Mouse (Mus musculus): ENCODE measurements at regions not wholly inside any gene's neighbourhood (a gene's known extent, or its start where the extent isn't known, plus 50 kb on each side); places are given as distances from the start of the nearest gene placed in this dataset.

DNA sequence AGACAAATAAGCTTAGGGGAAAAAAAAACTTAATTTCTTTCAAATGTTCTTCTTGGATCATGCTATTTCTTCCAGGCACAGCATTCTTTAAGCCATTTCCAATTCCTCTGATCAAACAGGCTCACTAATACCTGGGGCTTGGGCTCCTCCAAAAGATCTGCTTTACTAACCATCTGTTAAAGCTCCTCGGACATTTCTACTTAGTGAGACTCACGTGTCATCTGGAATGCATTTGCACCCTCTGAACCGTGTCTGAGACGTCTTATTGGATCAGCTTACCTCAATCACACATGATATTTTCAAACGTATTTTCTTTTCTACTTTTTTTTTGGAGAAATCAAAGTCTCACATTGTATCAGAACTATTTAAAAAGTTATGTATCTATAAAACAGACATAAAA is 132.4 kb downstream of the Npr3 start:
- 87% methylated on average over 5 of the region's 5 CpGs for WGBS

DNA sequence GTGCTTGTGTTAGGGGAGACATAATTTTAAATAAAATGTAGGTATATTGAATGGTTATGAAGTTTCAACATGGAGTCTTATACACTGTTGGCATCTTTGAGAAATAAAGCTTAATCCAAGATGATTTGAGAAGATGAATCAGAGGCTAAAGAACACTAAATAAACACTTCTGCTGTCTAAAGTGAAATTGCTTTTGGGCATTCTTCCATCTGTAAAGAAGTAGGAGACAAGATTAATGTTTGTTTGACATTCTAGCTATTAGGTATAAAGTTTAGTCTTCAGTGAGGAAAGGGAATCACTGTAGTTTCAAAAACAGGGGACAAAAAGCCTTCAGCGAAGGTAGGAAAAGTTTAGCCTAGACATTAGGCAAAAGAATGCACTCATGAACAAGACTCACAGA is 136.5 kb downstream of the Npr3 start:
- no peaks in the 10 kb centered on the region for H3K4me1 ChIP-seq (ENCODE audit: control insufficient read depth, insufficient read depth, insufficient read length)
- DNase-seq (ENCODE audit: low read depth in 1 of 2, low spot score in 2 of 2), result no peak
- H3K27ac ChIP-seq (ENCODE audit: insufficient read depth, low read length), result no peak overlapping the region
- TF ChIP-seq CTCF (IDR thresholded peaks at IDR 0.05; ENCODE audit: extremely low read depth, insufficient read depth, insufficient read length, insufficient replicate concordance), result no peak
- no peak for TF ChIP-seq POLR2A (IDR thresholded peaks at IDR 0.05; ENCODE audit: low read depth, low read length)
- no peaks in the 10 kb centered on the region for H3K36me3 ChIP-seq (ENCODE audit: control insufficient read depth, insufficient read depth, low read length)
- no peaks in the 10 kb centered on the region for H3K27me3 ChIP-seq (ENCODE audit: control insufficient read depth, insufficient read depth, low read length)
- WGBS, result 88% methylated on average over 1 of the region's 1 CpGs
- H3K4me3 ChIP-seq (ENCODE audit: extremely low read depth, insufficient read depth, insufficient read length), result no peak overlapping the region

More for the DNA sequence above, 132.4 kb downstream of the Npr3 start:
- DNase-seq (ENCODE audit: low read depth in 1 of 2, low spot score in 2 of 2), result no peak
- Histone ChIP-seq H3K36me3 (ENCODE audit: control insufficient read depth, insufficient read depth, low read length) (no peaks in the 10 kb centered on the region), H3K27me3 (ENCODE audit: control insufficient read depth, insufficient read depth, low read length) (no peaks in the 10 kb centered on the region), H3K27ac (ENCODE audit: insufficient read depth, low read length) (no peak overlapping the region), H3K4me1 (ENCODE audit: control insufficient read depth, insufficient read depth, insufficient read length) (no peaks in the 10 kb centered on the region), H3K4me3 (ENCODE audit: extremely low read depth, insufficient read depth, insufficient read length) (no peak overlapping the region)
- no peak for TF ChIP-seq CTCF (IDR thresholded peaks at IDR 0.05; ENCODE audit: extremely low read depth, insufficient read depth, insufficient read length, insufficient replicate concordance)

DNA sequence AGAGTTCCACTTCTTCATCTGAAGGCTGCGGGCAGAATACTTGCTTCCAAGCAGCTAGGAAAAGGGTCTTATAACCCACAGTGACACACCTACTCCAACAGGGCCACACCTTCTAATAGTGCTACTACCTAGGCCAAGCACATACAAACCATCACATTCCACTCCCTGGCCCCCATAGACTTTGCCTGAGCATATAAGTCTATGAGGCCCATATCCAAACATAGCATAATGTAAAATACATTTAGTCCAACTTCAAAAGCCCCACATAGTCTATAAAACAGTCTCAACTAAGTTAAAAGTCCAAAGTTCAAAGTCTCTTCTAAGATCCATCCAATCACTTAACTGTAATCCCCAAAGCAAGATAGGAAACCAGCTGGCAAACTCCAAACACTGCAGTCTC is 149.1 kb downstream of the Npr3 start:
- H3K36me3 ChIP-seq (ENCODE audit: control insufficient read depth, insufficient read depth, low read length), result no peaks in the 10 kb centered on the region
- 90% methylated on average over 1 of the region's 1 CpGs for WGBS
- no peak for DNase-seq (ENCODE audit: low read depth in 1 of 2, low spot score in 2 of 2)
- no peak for TF ChIP-seq POLR2A (IDR thresholded peaks at IDR 0.05; ENCODE audit: low read depth, low read length)
- no peak for TF ChIP-seq CTCF (IDR thresholded peaks at IDR 0.05; ENCODE audit: extremely low read depth, insufficient read depth, insufficient read length, insufficient replicate concordance)
- H3K4me1 ChIP-seq (ENCODE audit: control insufficient read depth, insufficient read depth, insufficient read length), result no peaks in the 10 kb centered on the region
- no peak overlapping the region for H3K27ac ChIP-seq (ENCODE audit: insufficient read depth, low read length)
- H3K4me3 ChIP-seq (ENCODE audit: extremely low read depth, insufficient read depth, insufficient read length), result no peak overlapping the region
- no peaks in the 10 kb centered on the region for H3K27me3 ChIP-seq (ENCODE audit: control insufficient read depth, insufficient read depth, low read length)

DNA sequence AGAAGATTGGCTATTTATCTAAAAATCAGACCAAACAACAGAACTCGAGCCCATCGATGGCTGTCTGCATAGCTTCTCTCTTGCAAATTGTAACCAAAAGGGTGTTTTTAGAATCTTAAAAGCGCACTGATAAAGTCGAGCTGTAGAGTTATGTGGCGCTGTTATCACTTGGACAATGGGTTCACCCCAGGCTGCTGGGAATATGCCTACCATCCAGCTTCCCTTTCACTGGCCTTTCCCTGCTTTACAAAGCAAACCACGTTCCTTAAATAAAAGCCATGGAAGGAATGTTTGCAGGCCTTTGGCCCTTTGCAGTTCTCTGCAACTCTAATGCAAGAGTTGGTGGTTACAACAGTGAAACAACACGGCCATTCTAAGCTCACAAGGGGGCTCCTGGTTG is 150.3 kb downstream of the Npr3 start:
- no peak for TF ChIP-seq CTCF (IDR thresholded peaks at IDR 0.05; ENCODE audit: extremely low read depth, insufficient read depth, insufficient read length, insufficient replicate concordance)
- no peak for TF ChIP-seq POLR2A (IDR thresholded peaks at IDR 0.05; ENCODE audit: low read depth, low read length)
- Histone ChIP-seq H3K27me3 (ENCODE audit: control insufficient read depth, insufficient read depth, low read length) (no peaks in the 10 kb centered on the region), H3K27ac (ENCODE audit: insufficient read depth, low read length) (no peak overlapping the region), H3K4me3 (ENCODE audit: extremely low read depth, insufficient read depth, insufficient read length) (no peak overlapping the region), H3K36me3 (ENCODE audit: control insufficient read depth, insufficient read depth, low read length) (no peaks in the 10 kb centered on the region), H3K4me1 (ENCODE audit: control insufficient read depth, insufficient read depth, insufficient read length) (no peaks in the 10 kb centered on the region)
- DNase-seq (ENCODE audit: low read depth in 1 of 2, low spot score in 2 of 2), result no peak
- WGBS, result 78% methylated on average over 7 of the region's 7 CpGs

DNA sequence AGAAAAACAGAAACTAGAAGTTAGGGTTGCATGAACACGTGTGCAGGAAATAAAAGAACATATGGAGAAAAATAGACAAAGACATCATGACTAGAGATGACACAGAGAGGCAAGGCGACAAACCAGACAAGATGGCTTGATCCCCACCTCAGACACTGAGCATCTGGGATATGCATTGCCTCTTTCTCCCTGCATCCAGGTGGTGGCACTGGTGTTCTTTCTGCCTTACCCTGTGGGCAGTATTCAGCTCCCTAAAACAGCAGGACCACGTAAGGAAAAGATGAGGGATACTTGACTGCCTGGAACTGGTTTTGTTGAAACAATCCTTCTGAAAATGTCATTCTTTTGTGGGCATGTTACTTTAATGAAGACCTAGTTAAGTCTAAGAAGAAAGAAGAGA is 153.9 kb downstream of the Npr3 start:
- TF ChIP-seq POLR2A (IDR thresholded peaks at IDR 0.05; ENCODE audit: low read depth, low read length) (no peak), CTCF (IDR thresholded peaks at IDR 0.05; ENCODE audit: extremely low read depth, insufficient read depth, insufficient read length, insufficient replicate concordance) (no peak)
- DNase-seq (ENCODE audit: low read depth in 1 of 2, low spot score in 2 of 2), result no peak
- Histone ChIP-seq H3K4me1 (ENCODE audit: control insufficient read depth, insufficient read depth, insufficient read length) (no peaks in the 10 kb centered on the region), H3K27me3 (ENCODE audit: control insufficient read depth, insufficient read depth, low read length) (no peaks in the 10 kb centered on the region), H3K4me3 (ENCODE audit: extremely low read depth, insufficient read depth, insufficient read length) (no peak overlapping the region), H3K27ac (ENCODE audit: insufficient read depth, low read length) (no peak overlapping the region), H3K36me3 (ENCODE audit: control insufficient read depth, insufficient read depth, low read length) (no peaks in the 10 kb centered on the region)
- 41% methylated on average over 3 of the region's 3 CpGs for WGBS

DNA sequence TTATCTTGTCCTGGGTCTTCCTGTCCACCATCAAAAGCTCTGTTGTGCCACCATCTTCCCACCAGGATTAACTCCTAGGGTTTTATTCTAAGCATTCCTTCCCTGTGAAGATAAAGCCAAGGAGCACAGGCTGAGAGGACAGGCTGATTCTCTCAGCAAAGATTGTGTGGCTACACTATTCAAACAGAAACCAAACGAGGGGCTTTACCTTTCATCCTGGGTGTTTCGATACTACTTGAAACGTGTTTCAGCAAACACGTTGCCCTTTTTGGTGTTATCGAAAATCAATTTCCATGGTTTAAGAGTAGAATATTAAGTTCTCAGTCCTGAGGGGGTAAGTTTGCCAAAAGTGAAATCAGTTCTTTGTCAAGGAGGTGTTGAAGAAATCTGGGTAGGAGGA is 156.2 kb downstream of the Npr3 start:
- Histone ChIP-seq H3K4me3 (ENCODE audit: extremely low read depth, insufficient read depth, insufficient read length) (no peak overlapping the region), H3K27ac (ENCODE audit: insufficient read depth, low read length) (no peak overlapping the region), H3K27me3 (ENCODE audit: control insufficient read depth, insufficient read depth, low read length) (no peaks in the 10 kb centered on the region), H3K36me3 (ENCODE audit: control insufficient read depth, insufficient read depth, low read length) (no peaks in the 10 kb centered on the region), H3K4me1 (ENCODE audit: control insufficient read depth, insufficient read depth, insufficient read length) (no peaks in the 10 kb centered on the region)
- TF ChIP-seq CTCF (IDR thresholded peaks at IDR 0.05; ENCODE audit: extremely low read depth, insufficient read depth, insufficient read length, insufficient replicate concordance), result no peak
- TF ChIP-seq POLR2A (IDR thresholded peaks at IDR 0.05; ENCODE audit: low read depth, low read length), result no peak
- 84% methylated on average over 5 of the region's 5 CpGs for WGBS
- no peak for DNase-seq (ENCODE audit: low read depth in 1 of 2, low spot score in 2 of 2)

DNA sequence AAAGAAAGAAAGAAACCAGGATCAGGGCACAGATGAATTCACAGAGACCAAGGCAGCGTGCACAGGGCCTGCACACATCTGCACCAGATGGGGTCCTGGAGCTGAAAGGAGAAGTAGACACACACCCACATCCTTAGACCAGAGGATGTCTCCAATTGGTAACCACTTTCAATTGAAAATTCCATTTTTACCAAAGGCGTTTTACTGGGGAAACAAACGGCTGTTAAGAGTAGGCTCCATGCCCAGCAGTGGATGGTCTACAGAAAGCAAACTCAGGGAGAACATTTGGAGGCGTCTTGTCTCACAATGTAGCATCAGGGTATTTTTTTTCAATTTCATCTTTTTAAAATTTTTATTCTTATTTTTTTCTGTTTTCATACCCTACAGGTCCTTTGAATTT is 157.6 kb downstream of the Npr3 start:
- no peaks in the 10 kb centered on the region for H3K4me1 ChIP-seq (ENCODE audit: control insufficient read depth, insufficient read depth, insufficient read length)
- no peak overlapping the region for H3K4me3 ChIP-seq (ENCODE audit: extremely low read depth, insufficient read depth, insufficient read length)
- TF ChIP-seq POLR2A (IDR thresholded peaks at IDR 0.05; ENCODE audit: low read depth, low read length) (no peak), CTCF (IDR thresholded peaks at IDR 0.05; ENCODE audit: extremely low read depth, insufficient read depth, insufficient read length, insufficient replicate concordance) (no peak)
- no peaks in the 10 kb centered on the region for H3K36me3 ChIP-seq (ENCODE audit: control insufficient read depth, insufficient read depth, low read length)
- DNase-seq (ENCODE audit: low read depth in 1 of 2, low spot score in 2 of 2), result no peak
- H3K27ac ChIP-seq (ENCODE audit: insufficient read depth, low read length), result no peak overlapping the region
- H3K27me3 ChIP-seq (ENCODE audit: control insufficient read depth, insufficient read depth, low read length), result no peaks in the 10 kb centered on the region
- WGBS, result 78% methylated on average over 4 of the region's 4 CpGs
